Mouse (Mus musculus) lung, postnatal 0 days (tissue): ENCODE results near the gene Slc16a7.

Experiments used
- CTCF ChIP-seq: IDR thresholded peaks from 2 replicates; pipeline ENCODE4 v1.5.1; 2016; ENCODE audit warnings: antibody characterized with exemption, mild to moderate bottlenecking
- EP300 ChIP-seq: IDR thresholded peaks from 2 replicates; pipeline ENCODE4 v1.6.1; 2016; ENCODE audit warnings: antibody characterized with exemption, mild to moderate bottlenecking, control low read depth

GRCm38 (mm10) chr10:125270266-125270665 is 119.0 kb downstream of the Slc16a7 start:
- TF ChIP-seq CTCF: no peak
- TF ChIP-seq EP300: peak; percentile 63
